In genomic region chr1:165046056-165046455, GRCm38 (mm10) we compare ENCODE assay signal across 8 mouse cellular contexts.
A peak's percentile ranks its signal among the peaks of the same experiment; 100 is the strongest.
DNase-seq lines count a peak whose midpoint lies in the region; ATAC-seq and TF ChIP-seq lines count a peak whose summit lies in the region.

No protein-coding gene starts in this region.

- no peak for DNase-seq in forebrain, postnatal 0 days
- DNase-seq in MN1 (ENCODE audit: low spot score) = peak; percentile 81
- peak; percentile 58 to 65 for DNase-seq in cerebellum, postnatal 10 days
- no peak for DNase-seq in testis, postnatal 14 days (ENCODE audit: low spot score)
- DNase-seq in liver, embryonic 11.5 days (ENCODE audit: low spot score) = no peak
- DNase-seq in embryo, embryonic 10.5 days (ENCODE audit: low spot score) = no peak

- no peaks in the 10 kb centered on the region for H3K27me3 ChIP-seq in forebrain, postnatal 0 days (ENCODE audit: insufficient read depth, low read length)
- no peaks in the 10 kb centered on the region for H3K27me3 ChIP-seq in forebrain, embryonic 15.5 days
- no peaks in the 10 kb centered on the region for H3K27me3 ChIP-seq in intestine, embryonic 15.5 days (replicated peaks)
- H3K27me3 ChIP-seq in liver, embryonic 11.5 days (replicated peaks; ENCODE audit: control insufficient read depth, insufficient read depth, low read length) = no peaks in the 10 kb centered on the region

- 67% methylated on average over 4 of the region's 4 CpGs for WGBS in forebrain, postnatal 0 days
- 71% methylated on average over 4 of the region's 4 CpGs for WGBS in forebrain, embryonic 15.5 days
- WGBS in intestine, embryonic 15.5 days = 51% methylated on average over 4 of the region's 4 CpGs
- 65% methylated on average over 4 of the region's 4 CpGs for WGBS in liver, embryonic 11.5 days

- no peak overlapping the region for H3K9ac ChIP-seq in forebrain, postnatal 0 days
- no peak overlapping the region for H3K9ac ChIP-seq in forebrain, embryonic 15.5 days (replicated peaks)
- H3K9ac ChIP-seq in intestine, embryonic 15.5 days = no peak overlapping the region
- H3K9ac ChIP-seq in liver, embryonic 11.5 days (ENCODE audit: low read depth, low read length) = no peak overlapping the region

- no peaks in the 10 kb centered on the region for H3K36me3 ChIP-seq in forebrain, postnatal 0 days (ENCODE audit: insufficient read depth)
- H3K36me3 ChIP-seq in forebrain, embryonic 15.5 days = no peaks in the 10 kb centered on the region
- H3K36me3 ChIP-seq in intestine, embryonic 15.5 days = no peaks in the 10 kb centered on the region
- no peaks in the 10 kb centered on the region for H3K36me3 ChIP-seq in liver, embryonic 11.5 days (ENCODE audit: control insufficient read depth, insufficient read depth, low read length)

- no peaks in the 10 kb centered on the region for H3K9me3 ChIP-seq in forebrain, postnatal 0 days (ENCODE audit: low read length)
- H3K9me3 ChIP-seq in forebrain, embryonic 15.5 days = no peaks in the 10 kb centered on the region
- H3K9me3 ChIP-seq in intestine, embryonic 15.5 days = no peaks in the 10 kb centered on the region
- H3K9me3 ChIP-seq in liver, embryonic 11.5 days (ENCODE audit: control insufficient read depth, low read length) = no peaks in the 10 kb centered on the region

- no peak for TF ChIP-seq CTCF in forebrain, postnatal 0 days (IDR thresholded peaks at IDR 0.05; ENCODE audit: low read depth)

- H3K4me3 ChIP-seq in forebrain, postnatal 0 days (ENCODE audit: low read depth, low read length) = no peak overlapping the region
- H3K4me3 ChIP-seq in forebrain, embryonic 15.5 days = no peak overlapping the region
- no peak overlapping the region for H3K4me3 ChIP-seq in intestine, embryonic 15.5 days (replicated peaks)
- H3K4me3 ChIP-seq in liver, embryonic 11.5 days (ENCODE audit: low read depth, low read length) = no peak overlapping the region

- H3K27ac ChIP-seq in forebrain, postnatal 0 days (ENCODE audit: low read depth, low read length) = peak overlapping the region; percentile 76; the same call in 1 of the 2 replicates
- H3K27ac ChIP-seq in forebrain, embryonic 15.5 days (replicated peaks) = no peak overlapping the region
- peak overlapping the region; percentile 29; the same call in 1 of the 2 replicates for H3K27ac ChIP-seq in intestine, embryonic 15.5 days
- no peak overlapping the region for H3K27ac ChIP-seq in liver, embryonic 11.5 days (ENCODE audit: low read depth, low read length)

- H3K4me2 ChIP-seq in forebrain, postnatal 0 days (ENCODE audit: low read depth) = no peak overlapping the region
- H3K4me2 ChIP-seq in forebrain, embryonic 15.5 days (replicated peaks) = no peak overlapping the region
- H3K4me2 ChIP-seq in intestine, embryonic 15.5 days (replicated peaks) = no peak overlapping the region
- no peak overlapping the region for H3K4me2 ChIP-seq in liver, embryonic 11.5 days

- H3K4me1 ChIP-seq in forebrain, postnatal 0 days (ENCODE audit: insufficient read depth) = peaks cover 21% of the 10 kb centered on the region
- H3K4me1 ChIP-seq in forebrain, embryonic 15.5 days = peaks cover 22% of the 10 kb centered on the region
- H3K4me1 ChIP-seq in intestine, embryonic 15.5 days (replicated peaks) = peaks cover 10% of the 10 kb centered on the region
- 0 out of 2 replicates have a peak, but pooled peaks cover 2% of the 10 kb centered on the region for H3K4me1 ChIP-seq in liver, embryonic 11.5 days (replicated peaks; ENCODE audit: control insufficient read depth, insufficient read depth, low read length)

- ATAC-seq in forebrain, postnatal 0 days = no peak
- ATAC-seq in forebrain, embryonic 15.5 days (replicated peaks) = no peak
- ATAC-seq in intestine, embryonic 15.5 days = peak; percentile 55
- no peak for ATAC-seq in liver, embryonic 11.5 days (replicated peaks; ENCODE audit: low FRiP score)

Comparison
In these comparisons a context has a peak if more than half of its experiments do, and no peak if none do; other contexts are left out.
1. H3K27ac ChIP-seq: peak in forebrain, postnatal 0 days (single experiment) and intestine, embryonic 15.5 days (single experiment); none in forebrain, embryonic 15.5 days (single experiment) and liver, embryonic 11.5 days (single experiment).
2. DNase-seq: peak in MN1 (single experiment) and cerebellum, postnatal 10 days (2 of 2); none in forebrain, postnatal 0 days (single experiment), testis, postnatal 14 days (single experiment), liver, embryonic 11.5 days (single experiment) and embryo, embryonic 10.5 days (single experiment).